Mouse (Mus musculus): ENCODE measurements around the gene Pip4p1. TPM values are rescaled to one million over a fixed set of nuclear protein-coding genes. Genes with fewer than 3 reads are reported as not detected.
A peak's percentile ranks its signal among the peaks of the same experiment; 100 is the strongest.
"Not testable (repeated sequence)": the region's sequence is repeated elsewhere in the genome, so short reads cannot be mapped to it uniquely, and the experiment has no call there.

The Pip4p1 gene
- 35.1 and 48.1 TPM in 2 replicates for polyA plus RNA-seq (2012; rRNA removed)

DNA sequence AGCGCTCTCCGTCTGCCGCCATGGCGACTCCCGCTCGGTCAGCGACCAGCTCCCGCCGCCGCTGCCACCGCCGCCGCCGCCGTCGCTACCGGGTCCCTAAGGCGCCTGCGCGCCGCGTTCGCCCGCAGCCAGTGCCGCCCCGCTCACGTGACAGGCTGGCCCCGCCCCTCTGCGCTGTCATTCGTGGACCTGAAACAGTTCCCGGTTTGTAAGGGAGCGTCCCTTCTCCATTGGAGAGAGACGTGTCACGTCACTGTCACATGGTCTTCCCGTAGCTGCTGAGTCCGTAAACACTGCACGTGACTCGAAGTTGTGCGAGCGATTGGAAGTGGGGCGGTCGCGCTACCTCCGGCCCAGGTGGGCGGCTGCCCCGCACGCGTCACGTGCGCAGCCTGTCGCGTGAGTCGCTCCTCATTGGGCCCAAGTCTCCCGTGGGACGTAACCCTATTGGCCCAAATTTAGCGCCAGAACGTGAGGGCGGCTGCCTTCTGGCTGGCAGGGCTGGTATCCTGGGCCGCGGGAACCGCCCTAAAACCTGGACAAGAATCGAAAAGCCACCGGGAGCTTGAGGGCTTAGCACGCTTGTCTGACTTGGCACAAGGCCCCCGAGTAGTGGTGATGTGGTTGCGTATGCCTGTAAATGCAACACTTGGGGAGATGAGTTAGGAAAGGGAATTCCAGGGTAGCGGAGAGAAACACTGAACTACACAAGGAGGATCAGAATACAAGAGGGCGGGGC is at the start of gene Pip4p1, which contains the start of gene Pnp:
Gene Pip4p1, minus strand, starts transcription at position 103 of the 739 bp plus-strand sequence.
Gene Pnp, plus strand, starts transcription at position 329 of the 739 bp plus-strand sequence.
- Histone ChIP-seq H3K27ac (ENCODE audit: control insufficient read depth, insufficient read depth, low read depth, low read length) (peak within 1 kb of the TSS; percentile 88), H3K4me3 (ENCODE audit: control insufficient read depth, low read depth, low read length) (peak within 1 kb of the TSS; percentile 84), H3K4me1 (ENCODE audit: control insufficient read depth, insufficient read depth, low read length) (peaks cover 4% of the 10 kb centered on the region), H3K36me3 (ENCODE audit: control insufficient read depth, insufficient read depth, low read length) (no peaks in the 10 kb centered on the region), H3K27me3 (ENCODE audit: control insufficient read depth, insufficient read depth, low read length) (no peaks in the 10 kb centered on the region)
- TF ChIP-seq POLR2A (IDR thresholded peaks at IDR 0.05; ENCODE audit: control insufficient read depth, low read depth, low read length) = peak; percentile 59
- TF ChIP-seq CTCF (IDR thresholded peaks at IDR 0.05; ENCODE audit: control insufficient read depth, insufficient read depth, insufficient replicate concordance, low read depth, low read length) = no peak

GRCm38 (mm10) chr14:50979631-50980030 is 49.0 kb upstream of the Pip4p1 start:
- peaks cover 8% of the 10 kb centered on the region for H3K4me1 ChIP-seq (ENCODE audit: control insufficient read depth, insufficient read depth, low read length)
- H3K4me3 ChIP-seq (ENCODE audit: control insufficient read depth, low read depth, low read length) = no peak overlapping the region
- H3K27me3 ChIP-seq (ENCODE audit: control insufficient read depth, insufficient read depth, low read length) = no peaks in the 10 kb centered on the region
- H3K27ac ChIP-seq (ENCODE audit: control insufficient read depth, insufficient read depth, low read depth, low read length) = no peak overlapping the region
- H3K36me3 ChIP-seq (ENCODE audit: control insufficient read depth, insufficient read depth, low read length) = no peaks in the 10 kb centered on the region
- no peak for TF ChIP-seq POLR2A (IDR thresholded peaks at IDR 0.05; ENCODE audit: control insufficient read depth, low read depth, low read length)
- no peak for TF ChIP-seq CTCF (IDR thresholded peaks at IDR 0.05; ENCODE audit: control insufficient read depth, insufficient read depth, insufficient replicate concordance, low read depth, low read length)

DNA sequence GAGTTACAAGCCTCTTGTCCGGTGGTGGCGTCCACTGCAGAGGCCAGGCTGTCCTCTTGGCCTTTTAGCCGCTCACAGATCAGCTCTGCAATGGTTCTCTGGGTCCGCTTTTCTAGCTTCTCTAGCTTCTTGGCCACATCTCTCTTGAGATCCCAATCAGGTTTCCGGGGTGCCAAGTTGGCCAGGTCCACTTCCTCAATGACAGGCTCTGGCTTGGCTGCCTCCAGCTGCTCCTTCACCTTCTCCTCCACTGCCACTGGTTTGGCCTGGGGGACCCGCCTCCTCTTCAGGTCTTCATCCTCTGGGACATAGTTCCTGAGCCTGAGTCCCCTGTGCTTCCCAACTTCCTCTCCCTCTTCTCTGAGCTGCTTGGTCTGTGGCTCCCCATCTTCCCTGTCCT is 47.8 kb upstream of the Pip4p1 start:
- not testable (repeated sequence) for H3K36me3 ChIP-seq (ENCODE audit: control insufficient read depth, insufficient read depth, low read length); H3K4me1 ChIP-seq (ENCODE audit: control insufficient read depth, insufficient read depth, low read length); H3K27me3 ChIP-seq (ENCODE audit: control insufficient read depth, insufficient read depth, low read length); H3K27ac ChIP-seq (ENCODE audit: control insufficient read depth, insufficient read depth, low read depth, low read length)
- H3K4me3 ChIP-seq (ENCODE audit: control insufficient read depth, low read depth, low read length) = peak overlapping the region; percentile 76

- Histone ChIP-seq H3K27me3 (ENCODE audit: control insufficient read depth, insufficient read depth, low read length) (no peaks in the 10 kb centered on the region), H3K36me3 (ENCODE audit: control insufficient read depth, insufficient read depth, low read length) (no peaks in the 10 kb centered on the region), H3K4me3 (ENCODE audit: control insufficient read depth, low read depth, low read length) (no peak overlapping the region), H3K4me1 (ENCODE audit: control insufficient read depth, insufficient read depth, low read length) (peaks cover 8% of the 10 kb centered on the region), H3K27ac (ENCODE audit: control insufficient read depth, insufficient read depth, low read depth, low read length) (no peak overlapping the region)
- TF ChIP-seq CTCF (IDR thresholded peaks at IDR 0.05; ENCODE audit: control insufficient read depth, insufficient read depth, insufficient replicate concordance, low read depth, low read length) (no peak), POLR2A (IDR thresholded peaks at IDR 0.05; ENCODE audit: control insufficient read depth, low read depth, low read length) (no peak)
These were observed 46.0 kb upstream of the Pip4p1 start for GRCm38 (mm10) chr14:50976674-50977073.

DNA sequence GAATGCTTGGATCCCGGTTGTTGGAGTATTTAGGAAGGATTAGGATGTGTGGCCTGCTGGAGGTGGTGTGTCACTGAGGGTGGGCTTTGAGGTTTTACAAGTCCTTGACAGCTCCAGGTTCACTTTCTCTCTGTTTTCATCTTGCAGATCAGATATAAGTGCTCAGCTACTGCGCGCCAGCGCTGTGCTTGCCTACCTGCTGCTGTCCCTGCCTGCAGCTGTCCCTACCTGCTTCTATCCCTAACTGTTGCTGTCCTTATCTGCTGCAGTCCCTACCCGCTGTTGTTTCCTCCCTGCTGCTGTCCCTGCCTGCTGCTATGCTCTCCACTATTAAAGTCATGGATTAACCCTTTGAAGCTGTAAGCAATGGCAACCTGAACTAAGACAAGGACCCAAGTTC is 44.3 kb upstream of the Pip4p1 start:
- TF ChIP-seq CTCF (IDR thresholded peaks at IDR 0.05; ENCODE audit: control insufficient read depth, insufficient read depth, insufficient replicate concordance, low read depth, low read length) = no peak
- no peak for TF ChIP-seq POLR2A (IDR thresholded peaks at IDR 0.05; ENCODE audit: control insufficient read depth, low read depth, low read length)
- Histone ChIP-seq H3K4me3 (ENCODE audit: control insufficient read depth, low read depth, low read length) (no peak overlapping the region), H3K27ac (ENCODE audit: control insufficient read depth, insufficient read depth, low read depth, low read length) (no peak overlapping the region), H3K4me1 (ENCODE audit: control insufficient read depth, insufficient read depth, low read length) (peaks cover 8% of the 10 kb centered on the region), H3K27me3 (ENCODE audit: control insufficient read depth, insufficient read depth, low read length) (no peaks in the 10 kb centered on the region), H3K36me3 (ENCODE audit: control insufficient read depth, insufficient read depth, low read length) (no peaks in the 10 kb centered on the region)

DNA sequence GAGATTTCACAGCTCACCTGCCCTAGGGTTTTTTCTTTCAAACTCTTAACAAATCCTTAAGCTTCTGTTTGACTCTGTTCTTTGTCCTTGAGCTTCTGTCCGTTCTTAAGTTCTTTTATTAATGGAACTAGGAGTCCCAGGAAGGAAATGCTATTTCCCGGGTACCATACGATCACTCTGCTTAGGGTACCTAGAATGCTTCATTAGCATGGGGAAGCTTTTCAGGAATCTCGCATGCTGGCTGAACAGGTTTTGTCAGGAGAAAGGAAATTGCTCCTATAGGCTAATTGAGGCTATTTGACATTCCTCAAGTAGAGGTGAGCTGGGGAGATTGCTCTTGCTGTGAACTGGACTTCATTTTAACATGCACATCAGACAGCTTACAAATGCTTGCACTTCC is 43.0 kb upstream of the Pip4p1 start:
- no peaks in the 10 kb centered on the region for H3K27me3 ChIP-seq (ENCODE audit: control insufficient read depth, insufficient read depth, low read length)
- no peak overlapping the region for H3K4me3 ChIP-seq (ENCODE audit: control insufficient read depth, low read depth, low read length)
- TF ChIP-seq CTCF (IDR thresholded peaks at IDR 0.05; ENCODE audit: control insufficient read depth, insufficient read depth, insufficient replicate concordance, low read depth, low read length) = no peak
- no peak overlapping the region for H3K27ac ChIP-seq (ENCODE audit: control insufficient read depth, insufficient read depth, low read depth, low read length)
- H3K4me1 ChIP-seq (ENCODE audit: control insufficient read depth, insufficient read depth, low read length) = peaks cover 5% of the 10 kb centered on the region
- H3K36me3 ChIP-seq (ENCODE audit: control insufficient read depth, insufficient read depth, low read length) = no peaks in the 10 kb centered on the region

DNA sequence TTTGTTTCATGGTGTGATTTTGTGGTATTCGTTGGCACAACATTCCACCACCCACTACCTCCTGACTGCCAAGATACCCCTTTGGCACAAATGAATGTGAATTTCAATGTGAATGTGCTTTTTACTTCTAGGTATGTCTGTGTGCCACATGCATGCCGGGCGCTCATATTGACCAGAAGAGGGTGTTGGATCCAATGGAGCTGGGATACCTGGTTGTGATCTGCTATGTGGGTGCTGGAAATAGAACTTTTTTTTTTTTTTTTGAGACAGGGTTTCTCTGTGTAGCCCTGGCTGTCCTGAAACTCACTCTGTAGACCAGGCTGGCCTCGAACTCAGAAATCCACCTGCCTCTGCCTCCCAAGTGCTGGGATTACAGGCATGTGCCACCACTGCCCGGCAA is 42.4 kb upstream of the Pip4p1 start:
- not testable (repeated sequence) for H3K27me3 ChIP-seq (ENCODE audit: control insufficient read depth, insufficient read depth, low read length); H3K4me3 ChIP-seq (ENCODE audit: control insufficient read depth, low read depth, low read length); H3K4me1 ChIP-seq (ENCODE audit: control insufficient read depth, insufficient read depth, low read length); H3K36me3 ChIP-seq (ENCODE audit: control insufficient read depth, insufficient read depth, low read length); H3K27ac ChIP-seq (ENCODE audit: control insufficient read depth, insufficient read depth, low read depth, low read length)

- no peak overlapping the region for H3K4me3 ChIP-seq (ENCODE audit: control insufficient read depth, low read depth, low read length)
- TF ChIP-seq POLR2A (IDR thresholded peaks at IDR 0.05; ENCODE audit: control insufficient read depth, low read depth, low read length) = no peak
- no peak overlapping the region for H3K27ac ChIP-seq (ENCODE audit: control insufficient read depth, insufficient read depth, low read depth, low read length)
- H3K36me3 ChIP-seq (ENCODE audit: control insufficient read depth, insufficient read depth, low read length) = no peaks in the 10 kb centered on the region
- H3K4me1 ChIP-seq (ENCODE audit: control insufficient read depth, insufficient read depth, low read length) = no peaks in the 10 kb centered on the region
- H3K27me3 ChIP-seq (ENCODE audit: control insufficient read depth, insufficient read depth, low read length) = no peaks in the 10 kb centered on the region
These were observed 40.2 kb upstream of the Pip4p1 start for GRCm38 (mm10) chr14:50970822-50971221.

Measured in testis, adult 2 months (tissue).